Mouse (Mus musculus) testis, postnatal 14 days (tissue): ENCODE data around the gene Sox5.
A peak's percentile ranks its signal among the peaks of the same experiment; 100 is the strongest.

Source experiments
- DNase-seq: peaks from one replicate; pipeline ENCODE4 v3.0.0; 2021; ENCODE audit warnings: low spot score

The Sox5 gene

GRCm38 (mm10) chr6:144326817-144327216 is 455.0 kb downstream of the Sox5 start:
- DNase-seq: no peak

- no peak for DNase-seq
Measured at GRCm38 (mm10) chr6:144323372-144323771, 458.4 kb downstream of the Sox5 start.

GRCm38 (mm10) chr6:144322297-144323047 is 459.3 kb downstream of the Sox5 start:
- no peak for DNase-seq

- no peak for DNase-seq
Measured at GRCm38 (mm10) chr6:144320327-144320726, 461.4 kb downstream of the Sox5 start.

GRCm38 (mm10) chr6:144319717-144320116 is 462.1 kb downstream of the Sox5 start:
- no peak for DNase-seq

- no peak for DNase-seq
Measured at GRCm38 (mm10) chr6:144312781-144313754, 468.7 kb downstream of the Sox5 start.

- no peak for DNase-seq
Measured at GRCm38 (mm10) chr6:144312282-144312780, 469.4 kb downstream of the Sox5 start.

- no peak for DNase-seq
Measured at GRCm38 (mm10) chr6:144311754-144312153, 470.0 kb downstream of the Sox5 start.

- no peak for DNase-seq
Measured at GRCm38 (mm10) chr6:144309171-144309570, 472.6 kb downstream of the Sox5 start.

- no peak for DNase-seq
Measured at GRCm38 (mm10) chr6:144307551-144308149, 474.1 kb downstream of the Sox5 start.

- DNase-seq: no peak
Measured at GRCm38 (mm10) chr6:144302823-144303222, 479.0 kb downstream of the Sox5 start.

GRCm38 (mm10) chr6:144301082-144301481 is 480.7 kb downstream of the Sox5 start:
- no peak for DNase-seq

GRCm38 (mm10) chr6:144299503-144299858 is 482.3 kb downstream of the Sox5 start:
- DNase-seq: no peak

- DNase-seq: no peak
Measured at GRCm38 (mm10) chr6:144298641-144299502, 482.9 kb downstream of the Sox5 start.

- DNase-seq: no peak
Measured at GRCm38 (mm10) chr6:144297846-144298245, 483.9 kb downstream of the Sox5 start.

GRCm38 (mm10) chr6:144297131-144297530 is 484.6 kb downstream of the Sox5 start:
- no peak for DNase-seq

GRCm38 (mm10) chr6:144291526-144291925 is 490.3 kb downstream of the Sox5 start:
- no peak for DNase-seq

GRCm38 (mm10) chr6:144286122-144286521 is 495.7 kb downstream of the Sox5 start:
- DNase-seq: no peak

GRCm38 (mm10) chr6:144283191-144283590 is 498.6 kb downstream of the Sox5 start:
- no peak for DNase-seq

- no peak for DNase-seq
Measured at GRCm38 (mm10) chr6:144282756-144283155, 499.0 kb downstream of the Sox5 start.

GRCm38 (mm10) chr6:144281661-144282060 is 500.1 kb downstream of the Sox5 start:
- peak; percentile 33 for DNase-seq
